Mouse (Mus musculus) right cerebral cortex, postnatal 10 days (tissue): ENCODE measurements around the gene Ubqln5.

Source experiments
- DNase-seq, 2 experiments: peaks; one replicate each; pipeline ENCODE4 v3.0.0; 2021; ENCODE audit warnings: low spot score in 2 of 2

Ubqln5 gene

GRCm38 (mm10) chr7:104129726-104130125 lies at the start of gene Ubqln5:
Gene Ubqln5, minus strand, starts transcription at chr7:104129826.
- DNase-seq, result no peak

GRCm38 (mm10) chr7:104179074-104179473 lies 49.4 kb upstream of the Ubqln5 start:
- no peak for DNase-seq

- DNase-seq, result no peak
These were observed 48.9 kb upstream of the Ubqln5 start for GRCm38 (mm10) chr7:104178422-104179054.

- no peak for DNase-seq
These were observed 45.5 kb upstream of the Ubqln5 start for GRCm38 (mm10) chr7:104175085-104175484.

GRCm38 (mm10) chr7:104169634-104170204 lies 40.1 kb upstream of the Ubqln5 start:
- DNase-seq, result peak in 1 of 2 experiments; percentile 22

GRCm38 (mm10) chr7:104167105-104167504 lies 37.5 kb upstream of the Ubqln5 start:
- DNase-seq, result no peak

GRCm38 (mm10) chr7:104150456-104150855 lies 20.8 kb upstream of the Ubqln5 start, which contains the start of gene Ubqlnl:
Gene Ubqlnl, minus strand, starts transcription at chr7:104150556.
- no peak for DNase-seq

GRCm38 (mm10) chr7:104143179-104143578 lies 13.6 kb upstream of the Ubqln5 start, which contains the start of gene Ubqln3:
Gene Ubqln3, minus strand, starts transcription at chr7:104143279.
- DNase-seq, result no peak

- no peak for DNase-seq
These were observed 7.7 kb upstream of the Ubqln5 start, which contains the start of gene Olfr643 for GRCm38 (mm10) chr7:104137305-104137704. Gene Olfr643, minus strand, starts transcription at chr7:104137405.

- DNase-seq, result no peak
These were observed 25.0 kb downstream of the Ubqln5 start, which contains the start of gene Olfr646 for GRCm38 (mm10) chr7:104104757-104104972. Gene Olfr646, plus strand, starts transcription at chr7:104104873.

- DNase-seq, result no peak
These were observed 25.5 kb downstream of the Ubqln5 start for GRCm38 (mm10) chr7:104103913-104104756.

GRCm38 (mm10) chr7:104085365-104085764 lies 44.3 kb downstream of the Ubqln5 start, which contains the start of gene Olfr645:
Gene Olfr645, minus strand, starts transcription at chr7:104085465.
- DNase-seq, result no peak
